Mouse (Mus musculus): ENCODE measurements around the gene Atp6v1a. TPM values are rescaled to one million over a fixed set of nuclear protein-coding genes. Genes with fewer than 3 reads are reported as not detected.
A peak's percentile ranks its signal among the peaks of the same experiment; 100 is the strongest.

Gene Atp6v1a
- polyA plus RNA-seq, 1 experiment from 2014 or later, result 54.9 TPM

DNA sequence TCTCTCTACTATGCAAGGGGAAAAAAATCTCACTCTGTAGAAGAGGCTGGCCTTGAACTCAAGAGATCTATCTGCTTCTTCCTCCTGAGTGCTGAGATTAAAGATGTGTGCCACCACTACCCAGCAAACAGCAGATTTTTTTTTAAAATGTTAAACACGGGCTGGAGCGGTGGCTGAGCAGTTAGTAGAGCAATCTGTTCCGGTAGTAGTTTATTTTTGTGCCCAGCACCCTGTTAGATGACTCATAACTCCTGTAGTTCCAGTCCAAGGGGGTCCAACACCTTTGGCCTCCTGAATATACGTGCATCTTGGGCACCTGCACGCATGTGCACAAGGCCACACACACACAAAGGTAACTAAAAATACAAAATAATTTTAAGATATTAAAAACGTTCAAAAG, 16.9 kb downstream of the Atp6v1a start:
- Histone ChIP-seq H3K9me3 (ENCODE audit: control insufficient read depth, low read length) (no peaks in the 10 kb centered on the region), H3K27me3 (ENCODE audit: control insufficient read depth, insufficient read depth, low read length) (no peaks in the 10 kb centered on the region), H3K4me1 (ENCODE audit: control insufficient read depth in 2 of 2, insufficient read depth in 2 of 2, low read length in 2 of 2) (peaks cover 3 to 13% of the 10 kb centered on the region in 2 experiments), H3K4me2 (ENCODE audit: low read length) (no peak overlapping the region), H3K27ac (replicated peaks in 1 of 2; ENCODE audit: control insufficient read depth in 1 of 2, insufficient read depth in 1 of 2, low read depth in 2 of 2, low read length in 2 of 2) (no peak overlapping the region), H3K36me3 (ENCODE audit: control insufficient read depth, insufficient read depth, low read length) (no peaks in the 10 kb centered on the region), H3K9ac (ENCODE audit: low read length) (no peak overlapping the region), H3K4me3 (ENCODE audit: control insufficient read depth in 1 of 2, insufficient read depth in 1 of 2, low read depth in 1 of 2, low read length in 2 of 2) (no peak overlapping the region)
- WGBS, result 76% methylated on average over 6 of the region's 6 CpGs
- ATAC-seq (ENCODE audit: insufficient number of reproducible peaks, insufficient read depth, low FRiP score, low read depth), result no peak

DNA sequence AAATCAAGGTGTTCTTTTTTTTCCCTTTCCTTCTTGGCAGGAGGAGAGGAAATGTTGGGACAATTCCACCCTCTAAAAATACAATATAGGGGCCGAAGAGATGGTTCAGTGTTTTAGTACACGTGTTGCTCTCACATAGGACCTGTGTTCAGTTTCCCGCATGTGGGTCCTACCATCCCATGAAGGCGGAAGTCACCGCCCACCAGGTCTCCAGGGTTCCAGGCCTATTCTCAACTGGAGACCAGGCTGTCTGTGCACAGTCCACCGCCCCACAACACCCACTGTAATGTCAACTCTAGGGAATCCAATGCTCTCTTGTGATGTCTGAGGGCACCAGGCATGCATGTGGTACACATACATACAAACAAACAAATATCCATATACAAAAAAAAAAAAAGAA, 17.4 kb downstream of the Atp6v1a start:
- Histone ChIP-seq H3K4me2 (ENCODE audit: low read length) (no peak overlapping the region), H3K9me3 (ENCODE audit: control insufficient read depth, low read length) (no peaks in the 10 kb centered on the region), H3K9ac (ENCODE audit: low read length) (no peak overlapping the region), H3K4me1 (ENCODE audit: control insufficient read depth in 2 of 2, insufficient read depth in 2 of 2, low read length in 2 of 2) (peaks cover 3 to 13% of the 10 kb centered on the region in 2 experiments), H3K27ac (replicated peaks in 1 of 2; ENCODE audit: control insufficient read depth in 1 of 2, insufficient read depth in 1 of 2, low read depth in 2 of 2, low read length in 2 of 2) (no peak overlapping the region), H3K27me3 (ENCODE audit: control insufficient read depth, insufficient read depth, low read length) (no peaks in the 10 kb centered on the region), H3K4me3 (ENCODE audit: control insufficient read depth in 1 of 2, insufficient read depth in 1 of 2, low read depth in 1 of 2, low read length in 2 of 2) (no peak overlapping the region), H3K36me3 (ENCODE audit: control insufficient read depth, insufficient read depth, low read length) (no peaks in the 10 kb centered on the region)
- 80% methylated on average over 6 of the region's 6 CpGs for WGBS
- no peak for ATAC-seq (ENCODE audit: insufficient number of reproducible peaks, insufficient read depth, low FRiP score, low read depth)

DNA sequence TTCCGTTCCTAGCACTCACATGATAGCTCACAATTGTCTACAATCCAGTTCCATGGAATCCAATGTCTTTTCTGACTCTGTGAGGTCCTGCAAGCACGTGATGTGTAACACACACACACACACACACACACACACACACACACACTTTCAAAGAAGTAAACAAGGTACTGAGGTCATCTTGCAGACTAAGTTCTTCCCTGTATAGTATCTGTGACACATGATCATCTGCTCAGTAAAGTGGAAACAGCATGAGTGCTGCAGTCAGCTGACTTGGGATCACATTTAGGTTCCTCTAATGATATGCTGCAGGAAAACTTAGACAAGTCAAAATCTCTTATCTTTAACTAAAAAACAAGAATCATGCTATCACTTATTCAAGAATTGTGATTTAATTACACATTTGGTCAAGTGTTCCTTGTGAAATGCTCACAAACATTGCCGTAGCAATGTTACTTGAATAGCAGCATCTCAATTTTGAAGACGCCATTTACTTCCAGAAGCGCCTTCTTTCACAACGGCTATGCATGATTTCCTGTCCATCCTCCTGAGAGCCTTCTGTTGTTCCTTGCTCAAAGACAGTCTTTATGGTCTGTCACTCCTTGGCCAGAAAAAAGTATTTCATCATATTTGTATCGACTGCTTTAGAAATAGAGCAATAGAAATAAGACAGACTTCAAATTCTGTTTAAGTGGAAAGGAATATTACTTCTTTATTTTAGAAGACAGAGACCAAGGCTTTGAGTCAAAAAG, 19.6 kb downstream of the Atp6v1a start:
- 82% methylated on average over 7 of the region's 7 CpGs for WGBS
- Histone ChIP-seq H3K4me1 (ENCODE audit: control insufficient read depth in 2 of 2, insufficient read depth in 2 of 2, low read length in 2 of 2) (peaks cover 3 to 5% of the 10 kb centered on the region in 2 experiments; a peak in 3 of 4 replicates), H3K9ac (ENCODE audit: low read length) (no peak overlapping the region), H3K27me3 (ENCODE audit: control insufficient read depth, insufficient read depth, low read length) (no peaks in the 10 kb centered on the region), H3K4me2 (ENCODE audit: low read length) (no peak overlapping the region), H3K36me3 (ENCODE audit: control insufficient read depth, insufficient read depth, low read length) (peaks cover 13% of the 10 kb centered on the region), H3K9me3 (ENCODE audit: control insufficient read depth, low read length) (no peaks in the 10 kb centered on the region), H3K27ac (replicated peaks in 1 of 2; ENCODE audit: control insufficient read depth in 1 of 2, insufficient read depth in 1 of 2, low read depth in 2 of 2, low read length in 2 of 2) (no peak overlapping the region), H3K4me3 (ENCODE audit: control insufficient read depth in 1 of 2, insufficient read depth in 1 of 2, low read depth in 1 of 2, low read length in 2 of 2) (no peak overlapping the region)
- no peak for ATAC-seq (ENCODE audit: insufficient number of reproducible peaks, insufficient read depth, low FRiP score, low read depth)

DNA sequence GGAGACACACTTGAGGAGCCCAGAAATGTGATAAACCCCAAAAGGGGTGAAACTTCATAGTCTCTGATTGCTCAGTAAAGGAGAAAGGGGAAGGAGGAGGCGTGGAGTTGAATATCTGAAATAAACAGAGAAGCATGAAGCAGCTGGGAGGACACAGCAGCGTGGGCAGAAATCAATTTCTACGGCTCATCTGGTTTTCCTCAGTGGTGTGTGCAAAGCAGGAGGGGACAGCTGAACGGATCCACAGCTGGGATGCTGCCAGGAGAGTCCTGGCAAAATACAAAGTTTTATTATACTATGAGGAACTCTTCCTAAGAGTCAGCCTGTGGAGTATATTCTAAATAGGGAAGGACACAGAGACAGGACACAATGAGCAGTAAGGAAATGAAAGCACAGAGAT, 30.5 kb downstream of the Atp6v1a start:
- ATAC-seq (ENCODE audit: insufficient number of reproducible peaks, insufficient read depth, low FRiP score, low read depth), result no peak
- peaks cover 80% of the 10 kb centered on the region for H3K36me3 ChIP-seq (ENCODE audit: control insufficient read depth, insufficient read depth, low read length)

DNA sequence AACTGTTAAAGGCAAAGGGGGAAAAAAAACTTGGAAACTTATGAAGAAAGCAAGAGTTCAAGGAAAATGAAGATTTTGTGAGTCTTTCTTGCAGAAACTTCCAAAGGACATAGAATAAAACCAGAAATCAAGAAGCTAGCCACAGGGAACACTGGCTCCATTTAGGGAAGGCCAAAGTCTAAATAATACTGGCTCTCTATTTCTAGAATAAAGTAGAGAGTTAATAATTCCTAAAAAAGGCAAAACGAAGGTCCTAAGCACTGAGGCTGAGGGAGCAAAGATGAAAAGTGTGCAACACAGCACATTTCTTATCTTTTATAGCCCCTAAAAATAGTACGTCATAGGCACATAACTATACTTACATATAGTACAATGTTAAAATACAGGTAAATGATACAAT, 34.3 kb downstream of the Atp6v1a start:
- H3K36me3 ChIP-seq (ENCODE audit: control insufficient read depth, insufficient read depth, low read length), result peaks cover 81% of the 10 kb centered on the region
- no peak overlapping the region for H3K4me2 ChIP-seq (ENCODE audit: low read length)
- no peaks in the 10 kb centered on the region for H3K27me3 ChIP-seq (ENCODE audit: control insufficient read depth, insufficient read depth, low read length)
- ATAC-seq (ENCODE audit: insufficient number of reproducible peaks, insufficient read depth, low FRiP score, low read depth), result no peak
- 91% methylated on average over 2 of the region's 2 CpGs for WGBS
- H3K9ac ChIP-seq (ENCODE audit: low read length), result no peak overlapping the region
- H3K4me3 ChIP-seq (ENCODE audit: control insufficient read depth in 1 of 2, insufficient read depth in 1 of 2, low read depth in 1 of 2, low read length in 2 of 2), result no peak overlapping the region
- H3K27ac ChIP-seq (replicated peaks in 1 of 2; ENCODE audit: control insufficient read depth in 1 of 2, insufficient read depth in 1 of 2, low read depth in 2 of 2, low read length in 2 of 2), result no peak overlapping the region
- no peaks in the 10 kb centered on the region for H3K4me1 ChIP-seq (ENCODE audit: control insufficient read depth in 2 of 2, insufficient read depth in 2 of 2, low read length in 2 of 2)
- no peaks in the 10 kb centered on the region for H3K9me3 ChIP-seq (ENCODE audit: control insufficient read depth, low read length)

More for the DNA sequence above, 30.5 kb downstream of the Atp6v1a start:
- Histone ChIP-seq H3K9me3 (ENCODE audit: control insufficient read depth, low read length) (no peaks in the 10 kb centered on the region), H3K4me3 (ENCODE audit: control insufficient read depth in 1 of 2, insufficient read depth in 1 of 2, low read depth in 1 of 2, low read length in 2 of 2) (no peak overlapping the region), H3K4me1 (ENCODE audit: control insufficient read depth in 2 of 2, insufficient read depth in 2 of 2, low read length in 2 of 2) (no peaks in the 10 kb centered on the region), H3K27ac (replicated peaks in 1 of 2; ENCODE audit: control insufficient read depth in 1 of 2, insufficient read depth in 1 of 2, low read depth in 2 of 2, low read length in 2 of 2) (0 out of 4 replicates have a peak overlapping the region, but pooled peaks of 1 of the 2 experiments have one; percentile 28), H3K27me3 (ENCODE audit: control insufficient read depth, insufficient read depth, low read length) (no peaks in the 10 kb centered on the region), H3K9ac (ENCODE audit: low read length) (no peak overlapping the region), H3K4me2 (ENCODE audit: low read length) (no peak overlapping the region)
- 71% methylated on average over 4 of the region's 4 CpGs for WGBS

DNA sequence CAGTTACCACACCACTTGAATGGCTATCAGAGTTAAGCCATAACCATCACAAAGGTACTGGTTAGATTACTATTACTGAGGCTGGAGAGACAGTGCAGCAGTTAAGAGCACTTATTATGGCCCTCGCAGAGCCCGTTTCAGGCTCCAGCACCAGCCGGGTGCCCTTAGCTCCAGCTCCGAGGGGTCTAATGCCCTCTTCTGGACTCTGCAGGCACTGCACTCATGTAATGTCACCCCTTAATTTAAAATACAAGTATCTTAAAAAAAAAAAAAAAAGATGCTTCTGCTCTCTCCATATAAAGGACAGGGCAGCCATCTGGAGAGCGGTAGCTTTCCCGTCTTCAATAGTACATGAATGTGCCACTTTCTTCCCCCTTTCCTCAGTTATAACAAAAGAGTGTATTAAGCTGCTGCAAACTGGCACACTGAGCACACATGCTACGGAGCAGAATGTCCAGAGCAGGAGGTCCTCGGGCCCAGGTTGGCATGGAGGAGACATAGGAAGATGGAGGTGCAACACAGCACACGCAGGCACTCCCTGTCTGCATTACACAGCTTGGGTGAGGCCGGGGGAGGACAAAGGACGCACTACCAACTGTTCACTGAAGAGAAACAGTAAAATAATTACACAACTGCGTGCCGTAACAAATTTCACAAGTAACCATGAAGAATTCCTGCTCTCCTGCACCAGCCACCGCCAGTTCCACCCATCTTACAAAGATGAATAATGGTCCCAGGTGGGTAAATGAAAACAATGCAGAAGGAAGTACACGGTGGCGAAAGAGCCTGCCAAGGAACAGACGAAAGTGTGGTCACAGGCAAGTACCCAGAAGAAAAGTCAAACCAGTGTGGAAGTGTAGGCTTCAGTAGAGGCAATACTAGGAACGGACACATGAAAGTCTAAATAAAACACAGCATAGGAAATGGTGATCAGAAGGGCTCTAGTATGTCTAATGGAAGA, 35.4 kb downstream of the Atp6v1a start:
- Histone ChIP-seq H3K4me1 (ENCODE audit: control insufficient read depth in 2 of 2, insufficient read depth in 2 of 2, low read length in 2 of 2) (no peaks in the 10 kb centered on the region), H3K27ac (replicated peaks in 1 of 2; ENCODE audit: control insufficient read depth in 1 of 2, insufficient read depth in 1 of 2, low read depth in 2 of 2, low read length in 2 of 2) (no peak overlapping the region), H3K4me2 (ENCODE audit: low read length) (no peak overlapping the region), H3K9me3 (ENCODE audit: control insufficient read depth, low read length) (no peaks in the 10 kb centered on the region), H3K4me3 (ENCODE audit: control insufficient read depth in 1 of 2, insufficient read depth in 1 of 2, low read depth in 1 of 2, low read length in 2 of 2) (no peak overlapping the region), H3K27me3 (ENCODE audit: control insufficient read depth, insufficient read depth, low read length) (no peaks in the 10 kb centered on the region), H3K36me3 (ENCODE audit: control insufficient read depth, insufficient read depth, low read length) (peaks cover 81% of the 10 kb centered on the region), H3K9ac (ENCODE audit: low read length) (no peak overlapping the region)
- ATAC-seq (ENCODE audit: insufficient number of reproducible peaks, insufficient read depth, low FRiP score, low read depth), result no peak
- 91% methylated on average over 18 of the region's 18 CpGs for WGBS

DNA sequence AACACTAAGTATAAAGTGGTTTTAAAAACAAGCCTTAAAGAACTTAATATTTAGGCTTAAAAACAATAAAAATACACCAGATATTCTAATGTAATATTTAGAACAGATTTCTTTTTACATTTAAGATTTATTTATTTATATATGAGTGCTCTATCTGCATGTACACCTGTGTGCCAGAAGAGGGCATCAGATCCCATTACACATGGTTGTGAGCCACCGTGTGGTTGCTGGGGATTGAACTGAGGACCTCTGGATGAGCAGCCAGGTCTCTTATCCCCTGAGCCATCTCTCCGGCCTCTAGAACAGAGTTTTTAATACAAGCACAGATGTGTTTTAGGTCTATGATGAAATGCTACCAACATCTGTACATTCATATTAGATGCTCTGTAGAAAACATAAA, 36.6 kb downstream of the Atp6v1a start:
- no peak overlapping the region for H3K27ac ChIP-seq (replicated peaks in 1 of 2; ENCODE audit: control insufficient read depth in 1 of 2, insufficient read depth in 1 of 2, low read depth in 2 of 2, low read length in 2 of 2)
- no peaks in the 10 kb centered on the region for H3K4me1 ChIP-seq (ENCODE audit: control insufficient read depth in 2 of 2, insufficient read depth in 2 of 2, low read length in 2 of 2)
- H3K4me3 ChIP-seq (ENCODE audit: control insufficient read depth in 1 of 2, insufficient read depth in 1 of 2, low read depth in 1 of 2, low read length in 2 of 2), result no peak overlapping the region
- 83% methylated on average over 2 of the region's 2 CpGs for WGBS
- H3K9ac ChIP-seq (ENCODE audit: low read length), result no peak overlapping the region
- no peak overlapping the region for H3K4me2 ChIP-seq (ENCODE audit: low read length)
- ATAC-seq (ENCODE audit: insufficient number of reproducible peaks, insufficient read depth, low FRiP score, low read depth), result no peak
- no peaks in the 10 kb centered on the region for H3K27me3 ChIP-seq (ENCODE audit: control insufficient read depth, insufficient read depth, low read length)
- peaks cover 81% of the 10 kb centered on the region for H3K36me3 ChIP-seq (ENCODE audit: control insufficient read depth, insufficient read depth, low read length)
- no peaks in the 10 kb centered on the region for H3K9me3 ChIP-seq (ENCODE audit: control insufficient read depth, low read length)
